Mouse (Mus musculus) thymus, adult 2 months (tissue): ENCODE measurements around the gene Pkp3.

Experiments used
- CTCF ChIP-seq: fragments of 200-500 bp; IDR thresholded peaks from 2 replicates; pipeline ENCODE4 v1.5.1; 2012; ENCODE audit warnings: mild to moderate bottlenecking, control low read depth, low read length, moderate library complexity, borderline replicate concordance; ENCODE audit not compliant: control insufficient read depth, poor library complexity, insufficient read depth; ENCODE audit errors: extremely low read depth
- POLR2A ChIP-seq: fragments of 200-500 bp; IDR thresholded peaks from 2 replicates; pipeline ENCODE4 v1.6.1; 2012; ENCODE audit warnings: mild to moderate bottlenecking, low read length, control low read depth, moderate library complexity; ENCODE audit not compliant: control insufficient read depth, poor library complexity, insufficient read depth; ENCODE audit errors: extremely low read depth

GRCm38 (mm10) chr7:141039386-141040107, 38.5 kb upstream of the Pkp3 start:
- TF ChIP-seq CTCF: no peak
- no peak for TF ChIP-seq POLR2A
